Mouse (Mus musculus) bone marrow macrophage, adult 2 months (primary cell): Measurements from ENCODE around the gene Itga7.

Experiments
- CTCF ChIP-seq: IDR thresholded peaks from 2 replicates; pipeline ENCODE4 v1.5.1; 2012; ENCODE audit warnings: low read depth, mild to moderate bottlenecking, low read length, moderate library complexity
- POLR2A ChIP-seq: IDR thresholded peaks from 2 replicates; pipeline ENCODE4 v1.6.1; 2012; ENCODE audit warnings: mild to moderate bottlenecking, low read depth, low read length, borderline replicate concordance

GRCm38 (mm10) chr10:129004032-129004920, 70.7 kb downstream of the Itga7 start:
- TF ChIP-seq POLR2A (no peak), CTCF (no peak)
